Mouse (Mus musculus): ENCODE measurements around the gene Gprc5a. TPM values are rescaled to one million over a fixed set of nuclear protein-coding genes. Genes with fewer than 3 reads are reported as not detected.

The Gprc5a gene
- polyA plus RNA-seq, 1 experiment from 2014 or later, result 5.1 TPM

- Histone ChIP-seq H3K36me3 (no peaks in the 10 kb centered on the region), H3K4me1 (peaks cover 20% of the 10 kb centered on the region), H3K27me3 (replicated peaks) (peaks cover 8% of the 10 kb centered on the region; the same call in 1 of the 2 replicates), H3K9me3 (no peaks in the 10 kb centered on the region), H3K27ac (replicated peaks) (no peak overlapping the region), H3K4me2 (no peak overlapping the region), H3K9ac (no peak overlapping the region), H3K4me3 (no peak overlapping the region)
- ATAC-seq (ENCODE audit: extremely low read depth, insufficient number of reproducible peaks, low FRiP score, low TSS enrichment), result no peak
- 80% methylated on average over 2 of the region's 2 CpGs for WGBS
These were observed 4.9 kb downstream of the Gprc5a start for GRCm38 (mm10) chr6:135070347-135070746.

- WGBS, result 52% methylated on average over 6 of the region's 6 CpGs
- no peak for ATAC-seq (ENCODE audit: extremely low read depth, insufficient number of reproducible peaks, low FRiP score, low TSS enrichment)
- Histone ChIP-seq H3K36me3 (peaks cover 7% of the 10 kb centered on the region; the same call in 1 of the 2 replicates), H3K9me3 (no peaks in the 10 kb centered on the region), H3K4me1 (no peaks in the 10 kb centered on the region; the same call in 1 of the 2 replicates), H3K27me3 (replicated peaks) (no peaks in the 10 kb centered on the region), H3K4me2 (no peak overlapping the region), H3K27ac (replicated peaks) (no peak overlapping the region), H3K9ac (no peak overlapping the region), H3K4me3 (no peak overlapping the region)
These were observed 9.0 kb downstream of the Gprc5a start for GRCm38 (mm10) chr6:135074405-135074947.

GRCm38 (mm10) chr6:135076202-135076601 is 10.8 kb downstream of the Gprc5a start:
- H3K4me1 ChIP-seq, result no peaks in the 10 kb centered on the region; the same call in 1 of the 2 replicates
- H3K4me2 ChIP-seq, result no peak overlapping the region
- no peak overlapping the region for H3K27ac ChIP-seq (replicated peaks)
- H3K9ac ChIP-seq, result no peak overlapping the region
- H3K4me3 ChIP-seq, result no peak overlapping the region
- WGBS, result 67% methylated on average over 3 of the region's 3 CpGs
- H3K36me3 ChIP-seq, result peaks cover 11% of the 10 kb centered on the region; the same call in 1 of the 2 replicates
- H3K9me3 ChIP-seq, result no peaks in the 10 kb centered on the region
- ATAC-seq (ENCODE audit: extremely low read depth, insufficient number of reproducible peaks, low FRiP score, low TSS enrichment), result no peak
- H3K27me3 ChIP-seq (replicated peaks), result no peaks in the 10 kb centered on the region

GRCm38 (mm10) chr6:135078420-135078819 is 13.0 kb downstream of the Gprc5a start:
- 32% methylated on average over 12 of the region's 12 CpGs for WGBS
- no peaks in the 10 kb centered on the region; the same call in 1 of the 2 replicates for H3K4me1 ChIP-seq
- H3K27me3 ChIP-seq (replicated peaks), result no peaks in the 10 kb centered on the region
- no peak overlapping the region for H3K4me2 ChIP-seq
- H3K36me3 ChIP-seq, result peaks cover 11% of the 10 kb centered on the region; the same call in 1 of the 2 replicates
- no peak overlapping the region for H3K27ac ChIP-seq (replicated peaks)
- H3K9me3 ChIP-seq, result no peaks in the 10 kb centered on the region
- H3K9ac ChIP-seq, result no peak overlapping the region
- ATAC-seq (ENCODE audit: extremely low read depth, insufficient number of reproducible peaks, low FRiP score, low TSS enrichment), result no peak
- no peak overlapping the region for H3K4me3 ChIP-seq

GRCm38 (mm10) chr6:135083991-135084502 is 18.6 kb downstream of the Gprc5a start:
- 60% methylated on average over 10 of the region's 10 CpGs for WGBS
- no peaks in the 10 kb centered on the region for H3K9me3 ChIP-seq
- H3K4me1 ChIP-seq, result peaks cover 3% of the 10 kb centered on the region; the same call in 1 of the 2 replicates
- no peak overlapping the region for H3K4me2 ChIP-seq
- H3K27ac ChIP-seq (replicated peaks), result no peak overlapping the region
- no peaks in the 10 kb centered on the region for H3K27me3 ChIP-seq (replicated peaks)
- H3K36me3 ChIP-seq, result peaks cover 7% of the 10 kb centered on the region; the same call in 1 of the 2 replicates
- ATAC-seq (ENCODE audit: extremely low read depth, insufficient number of reproducible peaks, low FRiP score, low TSS enrichment), result no peak
- H3K4me3 ChIP-seq, result no peak overlapping the region
- no peak overlapping the region for H3K9ac ChIP-seq

GRCm38 (mm10) chr6:135085703-135086102 is 20.3 kb downstream of the Gprc5a start:
- 80% methylated on average over 1 of the region's 1 CpGs for WGBS
- H3K36me3 ChIP-seq, result 0 out of 2 replicates have a peak, but pooled peaks cover 3% of the 10 kb centered on the region
- ATAC-seq (ENCODE audit: extremely low read depth, insufficient number of reproducible peaks, low FRiP score, low TSS enrichment), result no peak

GRCm38 (mm10) chr6:135087721-135088451 is 22.4 kb downstream of the Gprc5a start:
- WGBS, result 25% methylated on average over 19 of the region's 19 CpGs
- Histone ChIP-seq H3K36me3 (0 out of 2 replicates have a peak, but pooled peaks cover 3% of the 10 kb centered on the region), H3K4me2 (peak overlapping the region; percentile 61), H3K9ac (no peak overlapping the region), H3K27me3 (replicated peaks) (no peaks in the 10 kb centered on the region), H3K27ac (replicated peaks) (0 out of 2 replicates have a peak overlapping the region, but pooled peaks have one; percentile 34), H3K4me3 (peak overlapping the region; percentile 32), H3K4me1 (peaks cover 3% of the 10 kb centered on the region), H3K9me3 (no peaks in the 10 kb centered on the region)
- ATAC-seq (ENCODE audit: extremely low read depth, insufficient number of reproducible peaks, low FRiP score, low TSS enrichment), result peak; percentile 59; the same call in 1 of the 2 replicates

More at GRCm38 (mm10) chr6:135085703-135086102, 20.3 kb downstream of the Gprc5a start:
- H3K4me2 ChIP-seq, result no peak overlapping the region
- H3K27me3 ChIP-seq (replicated peaks), result no peaks in the 10 kb centered on the region
- no peaks in the 10 kb centered on the region for H3K9me3 ChIP-seq
- H3K4me1 ChIP-seq, result peaks cover 3% of the 10 kb centered on the region
- no peak overlapping the region for H3K27ac ChIP-seq (replicated peaks)
- H3K9ac ChIP-seq, result no peak overlapping the region
- H3K4me3 ChIP-seq, result no peak overlapping the region

- 23% methylated on average over 8 of the region's 8 CpGs for WGBS
These were observed 24.3 kb downstream of the Gprc5a start for GRCm38 (mm10) chr6:135089786-135090185.

GRCm38 (mm10) chr6:135090661-135091060 is 25.2 kb downstream of the Gprc5a start:
- Histone ChIP-seq H3K9ac (no peak overlapping the region), H3K27me3 (replicated peaks) (no peaks in the 10 kb centered on the region), H3K36me3 (no peaks in the 10 kb centered on the region), H3K27ac (replicated peaks) (no peak overlapping the region), H3K4me2 (no peak overlapping the region), H3K9me3 (no peaks in the 10 kb centered on the region), H3K4me3 (no peak overlapping the region), H3K4me1 (peaks cover 3% of the 10 kb centered on the region)
- no peak for ATAC-seq (ENCODE audit: extremely low read depth, insufficient number of reproducible peaks, low FRiP score, low TSS enrichment)
- 69% methylated on average over 4 of the region's 4 CpGs for WGBS

More at GRCm38 (mm10) chr6:135089786-135090185, 24.3 kb downstream of the Gprc5a start:
- Histone ChIP-seq H3K27ac (replicated peaks) (no peak overlapping the region), H3K9ac (no peak overlapping the region; the same call in 1 of the 2 replicates), H3K4me1 (peaks cover 3% of the 10 kb centered on the region), H3K36me3 (no peaks in the 10 kb centered on the region), H3K27me3 (replicated peaks) (no peaks in the 10 kb centered on the region), H3K9me3 (no peaks in the 10 kb centered on the region), H3K4me3 (no peak overlapping the region), H3K4me2 (no peak overlapping the region)
- no peak for ATAC-seq (ENCODE audit: extremely low read depth, insufficient number of reproducible peaks, low FRiP score, low TSS enrichment)

GRCm38 (mm10) chr6:135092798-135093470 is 27.5 kb downstream of the Gprc5a start:
- H3K27me3 ChIP-seq (replicated peaks), result no peaks in the 10 kb centered on the region
- H3K4me2 ChIP-seq, result no peak overlapping the region
- ATAC-seq (ENCODE audit: extremely low read depth, insufficient number of reproducible peaks, low FRiP score, low TSS enrichment), result no peak
- H3K9me3 ChIP-seq, result no peaks in the 10 kb centered on the region
- no peak overlapping the region for H3K27ac ChIP-seq (replicated peaks)
- H3K4me3 ChIP-seq, result no peak overlapping the region
- peaks cover 2% of the 10 kb centered on the region for H3K4me1 ChIP-seq
- 81% methylated on average over 12 of the region's 12 CpGs for WGBS
- no peaks in the 10 kb centered on the region for H3K36me3 ChIP-seq
- H3K9ac ChIP-seq, result no peak overlapping the region
